Mouse (Mus musculus): Measurements from ENCODE around the gene Tor1aip2.

The Tor1aip2 gene

GRCm38 (mm10) chr1:156035269-156035929 lies at the start of gene Tor1aip2:
Gene Tor1aip2 (plus strand): TSS chr1:156035403.
- DNase-seq: peak; percentile 78

GRCm38 (mm10) chr1:155987625-155988024 lies 47.6 kb upstream of the Tor1aip2 start:
- no peak for DNase-seq

- DNase-seq: no peak
These were observed 45.8 kb upstream of the Tor1aip2 start for GRCm38 (mm10) chr1:155989387-155989786.

- no peak for DNase-seq
These were observed 44.8 kb upstream of the Tor1aip2 start for GRCm38 (mm10) chr1:155990391-155990790.

GRCm38 (mm10) chr1:155994524-155994923 lies 40.7 kb upstream of the Tor1aip2 start:
- DNase-seq: no peak

GRCm38 (mm10) chr1:155995612-155996011 lies 39.6 kb upstream of the Tor1aip2 start:
- DNase-seq: no peak

- no peak for DNase-seq
These were observed 32.8 kb upstream of the Tor1aip2 start for GRCm38 (mm10) chr1:156002366-156002765.

GRCm38 (mm10) chr1:156003201-156003935 lies 31.8 kb upstream of the Tor1aip2 start:
- DNase-seq: no peak

- no peak for DNase-seq
These were observed 29.3 kb upstream of the Tor1aip2 start for GRCm38 (mm10) chr1:156005906-156006305.

- no peak for DNase-seq
These were observed 26.2 kb upstream of the Tor1aip2 start for GRCm38 (mm10) chr1:156009003-156009402.

- DNase-seq: no peak
These were observed 15.4 kb upstream of the Tor1aip2 start for GRCm38 (mm10) chr1:156019800-156020199.

GRCm38 (mm10) chr1:156020402-156020801 lies 14.8 kb upstream of the Tor1aip2 start:
- no peak for DNase-seq

GRCm38 (mm10) chr1:156024831-156025503 lies 10.2 kb upstream of the Tor1aip2 start:
- DNase-seq: no peak

GRCm38 (mm10) chr1:156027849-156028248 lies 7.4 kb upstream of the Tor1aip2 start:
- DNase-seq: no peak

GRCm38 (mm10) chr1:156028340-156028975 lies 6.7 kb upstream of the Tor1aip2 start:
- DNase-seq: no peak

GRCm38 (mm10) chr1:156033921-156034320 lies 1.3 kb upstream of the Tor1aip2 start:
- no peak for DNase-seq

GRCm38 (mm10) chr1:156034661-156035060 lies 542 bp upstream of the Tor1aip2 start:
- DNase-seq: no peak

- peak; percentile 98 for DNase-seq
These were observed 931 bp downstream of the Tor1aip2 start, which contains the start of gene Tor1aip1 for GRCm38 (mm10) chr1:156035930-156036737. Gene Tor1aip1 (minus strand): TSS chr1:156036480.

GRCm38 (mm10) chr1:156037144-156037583 lies 2.0 kb downstream of the Tor1aip2 start:
- DNase-seq: peak; percentile 41

- DNase-seq: peak; percentile 42
These were observed 4.8 kb downstream of the Tor1aip2 start for GRCm38 (mm10) chr1:156039989-156040388.

GRCm38 (mm10) chr1:156040731-156041401 lies 5.7 kb downstream of the Tor1aip2 start:
- peak; percentile 93 for DNase-seq

Data from thymus, postnatal 14 days (tissue).